Mouse (Mus musculus) erythroblast, adult 5-6 weeks (primary cell): ENCODE measurements around the gene Crkl. TPM values are rescaled to one million over a fixed set of nuclear protein-coding genes. Genes with fewer than 3 reads are reported as not detected.
A peak's percentile ranks its signal among the peaks of the same experiment; 100 is the strongest.

Experiments
- ATAC-seq: replicated peaks from 2 replicates; pipeline ENCODE4 v1.8.0; 2016; ENCODE audit warnings: moderate number of reproducible peaks, mild to moderate bottlenecking, moderate TSS enrichment, inconsistent platforms; ENCODE audit not compliant: poor library complexity, low FRiP score, severe bottlenecking
- total RNA-seq, 2 experiments: library from RNA; stranded (forward) in 1 of 2; stranded (reverse) in 1 of 2; fragments of 150-400 nt in 1 of 2; fragments of 200-764, 138-1000 nt in 1 of 2; gene quantifications; 2 replicates each; pipeline versions ENCODE4 v1.2.3 to v1.2.4; 2015 to 2017; ENCODE audit warnings: low replicate concordance in 2 of 2

Gene Crkl
- total RNA-seq, 2 experiments from 2014 or later: 7.7 to 16.1 TPM

DNA sequence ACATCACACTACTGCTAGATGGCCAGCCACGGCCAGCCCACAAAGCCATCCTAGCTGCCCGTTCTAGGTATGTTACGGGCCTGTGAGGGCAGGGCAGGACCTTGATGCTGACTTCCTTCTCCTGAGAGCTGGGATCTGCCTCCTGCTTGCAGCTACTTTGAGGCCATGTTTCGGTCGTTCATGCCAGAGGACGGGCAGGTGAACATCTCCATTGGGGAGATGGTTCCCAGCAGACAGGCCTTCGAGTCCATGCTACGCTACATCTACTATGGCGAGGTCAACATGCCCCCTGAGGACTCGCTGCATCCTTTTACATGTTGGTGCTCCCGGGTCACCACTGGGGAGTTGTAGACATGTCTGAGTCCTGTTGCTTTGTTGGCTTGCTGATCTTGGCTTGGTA, 72.4 kb downstream of the Crkl start:
- no peak for ATAC-seq

DNA sequence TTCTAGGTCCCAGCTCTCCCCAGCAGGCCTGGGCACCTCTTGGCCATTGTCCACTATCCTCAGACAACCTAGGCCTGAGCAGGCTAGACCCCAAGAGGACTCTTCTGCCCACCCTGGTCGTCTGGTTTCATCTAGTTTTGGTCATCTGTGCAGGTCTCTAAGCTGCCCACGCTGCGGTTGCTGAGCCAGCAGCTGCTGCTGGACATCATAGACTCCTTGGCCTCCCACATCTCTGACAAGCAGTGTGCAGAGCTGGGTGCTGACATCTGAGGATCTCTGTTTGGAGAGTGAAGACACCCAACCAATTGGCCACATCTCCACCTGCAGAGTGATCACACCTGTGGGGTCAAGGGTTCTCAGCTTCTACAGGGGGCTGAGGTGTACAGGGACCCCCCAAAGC, 73.7 kb downstream of the Crkl start:
- ATAC-seq: no peak

DNA sequence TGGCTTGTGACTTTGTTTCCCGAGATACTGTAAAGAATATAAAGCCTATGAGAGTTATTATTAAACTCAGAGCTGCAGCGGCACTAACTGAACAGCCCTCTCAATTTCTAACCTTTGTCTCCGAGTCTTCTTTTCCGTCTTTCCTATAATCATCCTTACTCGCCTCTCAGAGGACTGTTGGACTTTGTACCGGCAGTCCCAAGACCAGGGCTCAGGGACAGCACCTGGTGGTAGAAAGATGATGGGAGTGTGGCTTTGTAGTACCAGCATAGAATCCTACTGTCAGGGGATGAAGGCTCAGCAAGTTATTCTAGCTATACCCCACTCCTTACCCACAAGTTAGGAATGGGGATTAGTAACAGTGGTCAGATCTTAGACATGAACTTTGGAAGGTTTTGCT, 74.4 kb downstream of the Crkl start:
- ATAC-seq: no peak

DNA sequence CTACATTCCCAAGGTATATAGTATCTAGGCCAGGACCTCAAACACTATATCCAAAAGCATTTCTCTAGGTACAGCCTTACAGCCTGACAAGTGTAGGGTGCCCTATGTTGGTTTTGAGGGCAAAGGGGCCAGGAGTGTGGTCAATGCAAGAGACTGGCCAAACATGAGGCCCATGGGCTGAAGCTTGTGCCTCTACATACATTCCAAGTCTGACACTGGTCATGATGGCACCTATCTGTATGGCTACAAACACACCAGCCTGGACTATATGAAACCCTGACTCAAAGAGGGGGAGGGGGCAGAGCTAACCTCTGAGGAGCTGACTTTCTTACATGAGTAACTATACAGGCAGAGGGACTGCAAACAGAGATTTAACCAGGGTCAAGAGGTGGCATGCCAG, 75.8 kb downstream of the Crkl start:
- no peak for ATAC-seq

DNA sequence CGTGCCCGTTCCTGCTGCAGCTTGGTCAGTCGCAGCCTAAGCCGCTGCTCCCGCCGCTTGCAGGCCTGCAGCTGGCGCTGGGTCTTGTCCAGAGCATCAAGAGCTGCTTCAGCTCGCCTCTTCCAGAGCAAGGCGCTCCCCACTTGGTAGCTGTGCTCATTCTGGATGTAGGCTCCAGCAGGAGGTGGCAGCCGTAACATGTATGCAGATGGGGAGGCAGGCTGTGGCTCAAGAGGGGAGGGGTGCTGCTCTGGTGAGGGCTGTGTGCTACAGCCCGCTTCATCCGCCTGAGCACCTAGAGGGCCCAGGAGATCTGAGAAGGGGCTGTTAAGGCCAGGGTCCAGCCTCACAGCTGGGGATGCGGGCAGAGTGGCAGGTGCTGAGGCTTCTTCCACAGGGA, 76.5 kb downstream of the Crkl start:
- no peak for ATAC-seq

DNA sequence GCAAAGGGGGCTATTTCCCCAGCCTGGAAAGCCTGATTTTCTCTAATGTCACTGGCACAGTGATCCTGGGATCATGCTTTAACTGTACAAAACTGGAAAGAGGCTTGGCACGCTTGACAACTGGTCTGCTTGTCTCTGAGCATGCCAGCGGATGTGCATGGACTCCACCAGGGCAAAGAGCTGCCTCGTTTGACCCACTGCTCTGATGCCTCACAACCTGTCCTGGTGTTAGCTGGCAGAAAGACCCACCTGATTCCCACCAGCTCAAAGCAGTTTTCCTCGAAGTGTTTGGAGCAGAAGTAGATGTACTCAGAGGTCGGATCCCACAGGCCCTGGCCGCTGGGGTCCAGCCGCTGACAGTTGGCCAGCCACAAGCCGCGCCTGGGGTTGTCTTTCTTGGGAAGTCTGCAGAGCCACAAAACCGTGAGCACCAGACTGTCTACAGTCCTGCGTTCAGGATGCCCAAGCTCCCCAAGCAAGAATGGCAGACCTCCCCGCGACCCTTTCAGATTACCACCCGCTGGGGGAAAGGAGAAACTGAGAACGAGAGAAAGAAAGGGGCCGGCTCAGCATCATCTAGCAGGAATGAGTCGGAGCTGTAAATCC, 78.3 kb downstream of the Crkl start:
- ATAC-seq: peak; percentile 27

DNA sequence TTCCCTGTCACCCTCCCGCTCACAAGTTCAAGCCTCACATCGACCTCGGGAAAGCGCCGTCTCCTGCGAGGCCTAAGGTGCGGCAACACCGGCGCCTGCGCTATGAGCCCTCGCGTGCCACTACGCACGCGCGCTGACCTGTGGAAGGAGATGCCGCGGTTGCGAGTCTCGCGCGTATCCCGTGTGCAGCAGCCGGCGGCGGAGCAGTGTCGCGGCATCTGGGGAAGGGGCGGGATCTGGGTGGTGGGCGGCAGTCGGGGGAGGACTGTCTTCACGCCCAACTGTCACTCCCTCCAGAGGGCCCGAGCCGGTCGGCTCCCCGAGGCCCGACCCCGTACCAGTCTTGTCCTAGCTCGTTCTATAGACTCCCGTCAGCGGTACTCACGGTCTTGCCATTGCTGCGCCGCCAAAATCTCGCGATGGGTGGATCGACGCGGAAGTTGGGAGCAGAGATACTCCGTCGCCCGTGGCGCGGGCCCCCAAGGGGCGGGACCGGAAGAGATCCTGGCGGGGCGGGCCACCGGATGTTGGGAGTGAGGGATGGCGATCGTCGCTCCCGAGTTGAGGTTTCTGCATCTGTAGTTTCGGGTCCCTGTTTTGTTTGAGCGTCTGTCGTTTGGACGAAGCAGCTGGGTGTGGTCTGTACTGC, 79.0 kb downstream of the Crkl start, which contains the start of gene Thap7:
Gene Thap7, minus strand, starts transcription at position 497 of the 649 bp plus-strand sequence.
- ATAC-seq: peak; percentile 93

DNA sequence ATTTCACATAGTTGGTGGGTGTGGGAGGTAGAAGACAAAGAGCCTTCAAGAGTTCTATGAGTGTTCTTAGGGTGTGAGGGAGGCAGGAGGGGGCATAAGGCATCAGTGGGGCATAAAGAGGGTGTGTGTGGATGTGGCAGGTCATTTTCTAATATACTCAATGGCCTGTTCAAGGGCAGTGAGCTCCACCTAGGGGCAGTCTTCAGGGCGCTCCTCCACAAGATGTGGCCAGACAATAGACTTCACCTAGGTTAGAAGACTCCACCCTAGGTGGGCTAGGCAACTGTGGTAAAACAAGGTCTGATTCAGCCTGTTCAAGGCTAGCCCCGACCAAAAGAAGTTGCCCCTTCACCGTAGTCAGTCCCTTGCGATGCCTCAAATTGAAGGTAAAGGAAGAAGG, 80.5 kb downstream of the Crkl start:
- ATAC-seq: no peak

DNA sequence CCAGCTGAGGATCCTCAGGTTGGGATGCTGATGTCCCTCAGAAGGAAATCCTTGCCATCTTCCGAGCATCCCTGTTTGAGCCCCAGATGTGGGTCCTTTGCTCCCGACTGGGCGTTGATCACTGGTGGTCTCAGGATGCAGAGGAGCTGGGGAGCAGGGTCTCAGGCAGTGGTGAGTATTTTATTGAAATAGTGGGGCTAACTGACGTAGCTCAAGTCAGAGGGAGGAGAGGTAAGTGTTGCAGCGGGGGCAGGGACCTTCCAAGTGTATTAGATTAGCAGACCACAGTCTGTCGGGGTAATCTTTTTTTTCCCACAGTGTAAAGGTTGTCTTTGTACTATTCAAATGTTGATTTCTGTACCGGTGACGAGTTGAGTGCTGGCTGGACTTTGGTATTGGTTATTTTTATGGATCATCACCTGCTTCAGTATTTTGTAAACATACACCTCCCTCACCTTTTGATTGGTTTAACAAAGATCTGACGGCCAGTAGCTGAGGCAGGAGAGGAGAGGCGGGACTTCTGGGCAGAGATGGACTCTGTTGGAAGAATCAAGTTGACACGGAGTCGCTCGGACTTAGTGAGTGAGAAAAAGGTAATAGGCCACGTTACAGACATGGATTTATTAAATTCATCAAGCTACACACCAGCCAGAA, 81.0 kb downstream of the Crkl start:
- no peak for ATAC-seq

DNA sequence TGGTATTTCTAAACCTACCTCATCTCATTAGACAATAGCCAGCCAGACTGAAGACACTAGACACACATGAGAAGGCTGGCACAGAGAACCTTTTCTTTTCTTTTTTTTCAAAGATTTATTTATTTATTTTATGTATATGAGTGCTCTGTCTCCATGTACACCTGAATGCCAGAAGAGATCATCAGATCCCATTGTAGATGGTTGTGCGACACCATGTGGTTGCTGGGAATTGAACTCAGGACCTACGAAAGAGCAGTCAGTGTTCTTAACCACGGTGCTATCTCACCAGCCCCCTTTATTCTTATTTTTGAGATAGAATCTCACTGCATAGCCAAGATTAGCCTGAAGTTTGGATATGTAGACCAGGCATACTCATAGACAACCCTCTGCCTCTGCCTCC, 84.8 kb downstream of the Crkl start:
- ATAC-seq: no peak

Other genes starting within 250 kb of the Crkl start
- gene Ube2l3, start 249.3 kb upstream of the Crkl start, total RNA-seq (2015; ENCODE audit: low replicate concordance): 77.2 and 91.3 TPM in 2 replicates
- 16.7 and 33.8 TPM in 2 replicates for gene Ube2l3, start 249.3 kb upstream of the Crkl start, total RNA-seq (2017; ENCODE audit: low replicate concordance)
- gene Rimbp3, start 243.4 kb upstream of the Crkl start, total RNA-seq (2015; ENCODE audit: low replicate concordance): 1.3 TPM in 1 of 2 replicates, not detected in the other
- gene Rimbp3, start 243.4 kb upstream of the Crkl start, total RNA-seq (2017; ENCODE audit: low replicate concordance): 0.28 TPM in 1 of 2 replicates, not detected in the other
- 0.96 TPM in 1 of 2 replicates, not detected in the other for gene Hic2, start 218.4 kb upstream of the Crkl start, total RNA-seq (2015; ENCODE audit: low replicate concordance)
- gene Hic2, start 218.4 kb upstream of the Crkl start, total RNA-seq (2017; ENCODE audit: low replicate concordance): 0.14 and 0.60 TPM in 2 replicates
- gene Tmem191c, start 175.9 kb upstream of the Crkl start, total RNA-seq (2015; ENCODE audit: low replicate concordance): 6.7 TPM in 1 of 2 replicates, not detected in the other
- 2.1 TPM in 1 of 2 replicates, not detected in the other for gene Tmem191c, start 175.9 kb upstream of the Crkl start, total RNA-seq (2017; ENCODE audit: low replicate concordance)
- not detected in 2 replicates for gene Serpind1, start 120.6 kb upstream of the Crkl start, total RNA-seq (2015; ENCODE audit: low replicate concordance)
- gene Serpind1, start 120.6 kb upstream of the Crkl start, total RNA-seq (2017; ENCODE audit: low replicate concordance): not detected in 2 replicates
- gene Snap29, start 46.0 kb upstream of the Crkl start, total RNA-seq (2015; ENCODE audit: low replicate concordance): 18.1 and 28.8 TPM in 2 replicates
- 27.6 and 29.0 TPM in 2 replicates for gene Snap29, start 46.0 kb upstream of the Crkl start, total RNA-seq (2017; ENCODE audit: low replicate concordance)
- gene Pi4ka, start 45.7 kb upstream of the Crkl start, total RNA-seq (2015; ENCODE audit: low replicate concordance): 9.8 and 30.9 TPM in 2 replicates
- gene Pi4ka, start 45.7 kb upstream of the Crkl start, total RNA-seq (2017; ENCODE audit: low replicate concordance): 9.6 and 17.4 TPM in 2 replicates
- not detected in 2 replicates for gene Aifm3, start 37.6 kb downstream of the Crkl start, total RNA-seq (2015; ENCODE audit: low replicate concordance)
- gene Aifm3, start 37.6 kb downstream of the Crkl start, total RNA-seq (2017; ENCODE audit: low replicate concordance): not detected in 2 replicates
- gene Lztr1, start 56.7 kb downstream of the Crkl start, total RNA-seq (2015; ENCODE audit: low replicate concordance): 5.2 and 26.1 TPM in 2 replicates
- 10.3 and 22.4 TPM in 2 replicates for gene Lztr1, start 56.7 kb downstream of the Crkl start, total RNA-seq (2017; ENCODE audit: low replicate concordance)
- 9.8 and 11.9 TPM in 2 replicates for gene Thap7, start 79.1 kb downstream of the Crkl start, total RNA-seq (2015; ENCODE audit: low replicate concordance)
- 3.8 and 7.7 TPM in 2 replicates for gene Thap7, start 79.1 kb downstream of the Crkl start, total RNA-seq (2017; ENCODE audit: low replicate concordance)
- not detected in 2 replicates for gene Lrrc74b, start 109.3 kb downstream of the Crkl start, total RNA-seq (2015; ENCODE audit: low replicate concordance)
- not detected in 2 replicates for gene Lrrc74b, start 109.3 kb downstream of the Crkl start, total RNA-seq (2017; ENCODE audit: low replicate concordance)
- not detected in 2 replicates for gene P2rx6, start 109.9 kb downstream of the Crkl start, total RNA-seq (2015; ENCODE audit: low replicate concordance)
- gene P2rx6, start 109.9 kb downstream of the Crkl start, total RNA-seq (2017; ENCODE audit: low replicate concordance): not detected in 2 replicates
- gene Slc7a4, start 131.2 kb downstream of the Crkl start, total RNA-seq (2015; ENCODE audit: low replicate concordance): 0.38 and 0.42 TPM in 2 replicates
- 0.84 and 7.1 TPM in 2 replicates for gene Slc7a4, start 131.2 kb downstream of the Crkl start, total RNA-seq (2017; ENCODE audit: low replicate concordance)
- gene Smpd4, start 167.4 kb downstream of the Crkl start, total RNA-seq (2015; ENCODE audit: low replicate concordance): 9.6 and 20.5 TPM in 2 replicates
- 14.6 and 19.2 TPM in 2 replicates for gene Smpd4, start 167.4 kb downstream of the Crkl start, total RNA-seq (2017; ENCODE audit: low replicate concordance)
- gene Ccdc74a, start 194.5 kb downstream of the Crkl start, total RNA-seq (2015; ENCODE audit: low replicate concordance): not detected in 2 replicates
- 0.60 and 1.7 TPM in 2 replicates for gene Ccdc74a, start 194.5 kb downstream of the Crkl start, total RNA-seq (2017; ENCODE audit: low replicate concordance)